ENCODE assay signal across 29 mouse cellular contexts in genomic region chr6:125062511-125062910, GRCm38 (mm10). TPM values are rescaled to one million over a fixed set of nuclear protein-coding genes. Genes with fewer than 3 reads are reported as not detected.
DNase-seq lines count a peak whose midpoint lies in the region; ATAC-seq lines count a peak whose summit lies in the region.
"Had no signal": no experiment of that assay in that cellular context is flagged by ENCODE, and none has a peak within 500 bp of the region (broad histone marks: within the 10 kb centered on the region; RNA-seq: fewer than 3 reads in every experiment).

No protein-coding gene starts in this region.

- intact Hi-C loops in left cerebral cortex, postnatal 4 days (cut with DNase I): no loop called here

- 0 out of 2 replicates have a peak overlapping the region, but pooled peaks have one; percentile 9 for H3K27ac ChIP-seq in limb, embryonic 10.5 days
- H3K27ac ChIP-seq in liver, embryonic 13.5 days: no peak overlapping the region; the same call in 1 of the 2 replicates
- H3K27ac ChIP-seq: embryonic facial prominence, embryonic 10.5 days; embryonic facial prominence, embryonic 15.5 days; forebrain, embryonic 12.5 days; hindbrain, embryonic 12.5 days; midbrain, embryonic 13.5 days; neural tube, embryonic 13.5 days had no signal

- no peaks in the 10 kb centered on the region for H3K36me3 ChIP-seq in limb, embryonic 10.5 days
- H3K36me3 ChIP-seq in liver, embryonic 13.5 days: no peaks in the 10 kb centered on the region
- H3K36me3 ChIP-seq: embryonic facial prominence, embryonic 15.5 days; forebrain, embryonic 12.5 days; midbrain, embryonic 13.5 days had no signal

- no peaks in the 10 kb centered on the region for H3K9me3 ChIP-seq in limb, embryonic 10.5 days (replicated peaks)
- H3K9me3 ChIP-seq in liver, embryonic 13.5 days (replicated peaks): no peaks in the 10 kb centered on the region
- H3K9me3 ChIP-seq: embryonic facial prominence, embryonic 10.5 days; embryonic facial prominence, embryonic 15.5 days; forebrain, embryonic 12.5 days; hindbrain, embryonic 12.5 days; midbrain, embryonic 13.5 days; neural tube, embryonic 13.5 days had no signal

- DNase-seq in left cerebral cortex, postnatal 4 days: peak; percentile 48
- no peak for DNase-seq in left cerebral cortex, adult 11 months (ENCODE audit: low spot score)
- no peak for DNase-seq in limb, embryonic 10.5 days (ENCODE audit: low spot score)
- peak; percentile 28 for DNase-seq in liver, embryonic 13.5 days
- DNase-seq in layer of hippocampus, postnatal 10 days (ENCODE audit: low spot score in 2 of 2): no peak
- DNase-seq in ovary, postnatal 36 days (ENCODE audit: low spot score): no peak
- DNase-seq: adrenal gland, adult 2 months; adrenal gland, postnatal 36 days; cerebellum, adult 18-20 months; cerebellum, postnatal 25 days; forebrain, postnatal 0 days; kidney, adult 9 months; kidney, postnatal 14 days; lung, postnatal 36 days; thymus, adult 2 months had no signal

- ATAC-seq in liver, embryonic 13.5 days (ENCODE audit: low read depth): peak; percentile 76
- peak; percentile 47; the same call in 1 of the 2 replicates for ATAC-seq in megakaryocyte-erythroid progenitor cell, adult 5-6 weeks (replicated peaks; ENCODE audit: low FRiP score, low TSS enrichment, poor library complexity, severe bottlenecking)
- ATAC-seq: activated CD4-positive, CD25-positive, alpha-beta regulatory T cell, adult 4 months; CD4-positive, CD25-positive, alpha-beta regulatory T cell, adult 4 months; forebrain, postnatal 0 days; intestine, postnatal 0 days; midbrain, embryonic 13.5 days had no signal

- peaks cover 13% of the 10 kb centered on the region for H3K4me1 ChIP-seq in limb, embryonic 10.5 days
- H3K4me1 ChIP-seq in liver, embryonic 13.5 days (replicated peaks): peaks cover 60% of the 10 kb centered on the region
- H3K4me1 ChIP-seq: embryonic facial prominence, embryonic 15.5 days had no signal

- H3K27me3 ChIP-seq in limb, embryonic 10.5 days (ENCODE audit: low read depth, poor library complexity, severe bottlenecking): no peaks in the 10 kb centered on the region
- H3K27me3 ChIP-seq in liver, embryonic 13.5 days: peaks cover 3% of the 10 kb centered on the region; the same call in 1 of the 2 replicates
- H3K27me3 ChIP-seq: embryonic facial prominence, embryonic 15.5 days; hindbrain, embryonic 12.5 days; midbrain, embryonic 13.5 days; neural tube, embryonic 13.5 days had no signal

- 86% methylated on average over 5 of the region's 5 CpGs for WGBS in limb, embryonic 10.5 days
- 53% methylated on average over 5 of the region's 5 CpGs for WGBS in liver, embryonic 13.5 days (ENCODE audit: insufficient replicate concordance)

- H3K4me2 ChIP-seq in liver, embryonic 13.5 days: peak overlapping the region; percentile 4; the same call in 1 of the 2 replicates
- H3K4me2 ChIP-seq: embryonic facial prominence, embryonic 15.5 days; forebrain, embryonic 12.5 days; hindbrain, embryonic 12.5 days; midbrain, embryonic 13.5 days; neural tube, embryonic 13.5 days had no signal

- peak overlapping the region; percentile 4; the same call in 1 of the 2 replicates for H3K9ac ChIP-seq in liver, embryonic 13.5 days
- H3K9ac ChIP-seq: embryonic facial prominence, embryonic 15.5 days; forebrain, embryonic 12.5 days; forebrain, postnatal 0 days; hindbrain, embryonic 12.5 days; midbrain, embryonic 13.5 days; neural tube, embryonic 13.5 days had no signal

- no peak overlapping the region for H3K4me3 ChIP-seq in limb, embryonic 10.5 days
- no peak overlapping the region for H3K4me3 ChIP-seq in liver, embryonic 13.5 days (replicated peaks)
- H3K4me3 ChIP-seq: embryonic facial prominence, embryonic 10.5 days; embryonic facial prominence, embryonic 15.5 days; forebrain, embryonic 12.5 days; hindbrain, embryonic 12.5 days; megakaryocyte, embryonic 14.5 days; midbrain, embryonic 13.5 days; neural tube, embryonic 13.5 days had no signal

RNA-seq across cellular contexts. Expression of gene Lpar5, which starts 5.2 kb away (rescaled TPM):
- total RNA-seq in left cerebral cortex, postnatal 4 days (2021): 1 to 10 TPM; 1.3 TPM
- 0.14 and 0.18 TPM in 2 replicates for polyA plus RNA-seq in limb, embryonic 10.5 days (2016; fragmentation: Nextera tagmentation; extraction: Ambion mirVana)
- 1.6 and 2.1 TPM in 2 replicates for polyA plus RNA-seq in liver, embryonic 13.5 days (2015; fragmentation: Nextera tagmentation; extraction: Ambion mirVana)
- not detected in 2 replicates for total RNA-seq in megakaryocyte-erythroid progenitor cell, adult 5-6 weeks (2014; fragmentation: Nextera tagmentation)
- total RNA-seq in megakaryocyte-erythroid progenitor cell, adult 5-6 weeks (2017): 4.3 TPM in 1 of 2 replicates, not detected in the other
- 1 to 10 TPM; 1.1 to 1.4 TPM for total RNA-seq in layer of hippocampus, postnatal 10 days (2021)
- total RNA-seq: heart, postnatal 25 days; liver, adult 2 months had no signal
- polyA plus RNA-seq: heart, embryonic 14.5 days had no signal

RNA-seq across cellular contexts. Expression of gene Acrbp, which starts 13.0 kb away (rescaled TPM):
- total RNA-seq in left cerebral cortex, postnatal 4 days (2021): 10 to 100 TPM; 11.7 to 13.0 TPM
- polyA plus RNA-seq in limb, embryonic 10.5 days (2016; fragmentation: Nextera tagmentation; extraction: Ambion mirVana): 10.1 and 13.0 TPM in 2 replicates
- 1.6 and 2.2 TPM in 2 replicates for polyA plus RNA-seq in liver, embryonic 13.5 days (2015; fragmentation: Nextera tagmentation; extraction: Ambion mirVana)
- total RNA-seq in megakaryocyte-erythroid progenitor cell, adult 5-6 weeks (2014; fragmentation: Nextera tagmentation): 8.6 and 16.5 TPM in 2 replicates
- total RNA-seq in megakaryocyte-erythroid progenitor cell, adult 5-6 weeks (2017): 0.95 and 8.6 TPM in 2 replicates
- 1 to 10 TPM; 7.0 to 9.2 TPM for total RNA-seq in layer of hippocampus, postnatal 10 days (2021)

RNA-seq across cellular contexts. Expression of gene Ing4, which starts 23.0 kb away (rescaled TPM):
- total RNA-seq in left cerebral cortex, postnatal 4 days (2021): 10 to 100 TPM; 67.4 to 72.0 TPM
- 121 and 145 TPM in 2 replicates for polyA plus RNA-seq in limb, embryonic 10.5 days (2016; fragmentation: Nextera tagmentation; extraction: Ambion mirVana)
- polyA plus RNA-seq in liver, embryonic 13.5 days (2015; fragmentation: Nextera tagmentation; extraction: Ambion mirVana): 28.6 and 31.8 TPM in 2 replicates
- 23.6 and 45.9 TPM in 2 replicates for total RNA-seq in megakaryocyte-erythroid progenitor cell, adult 5-6 weeks (2014; fragmentation: Nextera tagmentation)
- 43.0 and 51.1 TPM in 2 replicates for total RNA-seq in megakaryocyte-erythroid progenitor cell, adult 5-6 weeks (2017)
- total RNA-seq in layer of hippocampus, postnatal 10 days (2021): 10 to 100 TPM; 57.4 to 62.4 TPM

RNA-seq across cellular contexts. Expression of gene Chd4, which starts 33.3 kb away (rescaled TPM):
- 100 to 1,000 TPM; 173 to 175 TPM for total RNA-seq in left cerebral cortex, postnatal 4 days (2021)
- polyA plus RNA-seq in limb, embryonic 10.5 days (2016; fragmentation: Nextera tagmentation; extraction: Ambion mirVana): 104 and 109 TPM in 2 replicates
- 29.2 and 30.0 TPM in 2 replicates for polyA plus RNA-seq in liver, embryonic 13.5 days (2015; fragmentation: Nextera tagmentation; extraction: Ambion mirVana)
- 153 and 188 TPM in 2 replicates for total RNA-seq in megakaryocyte-erythroid progenitor cell, adult 5-6 weeks (2014; fragmentation: Nextera tagmentation)
- total RNA-seq in megakaryocyte-erythroid progenitor cell, adult 5-6 weeks (2017): 438 and 492 TPM in 2 replicates
- total RNA-seq in layer of hippocampus, postnatal 10 days (2021): 100 to 1,000 TPM; 176 to 195 TPM

RNA-seq across cellular contexts. Expression of gene Zfp384, which starts 53.6 kb away (rescaled TPM):
- 10 to 100 TPM; 51.8 to 56.1 TPM for total RNA-seq in left cerebral cortex, postnatal 4 days (2021)
- polyA plus RNA-seq in limb, embryonic 10.5 days (2016; fragmentation: Nextera tagmentation; extraction: Ambion mirVana): 12.8 and 15.2 TPM in 2 replicates
- polyA plus RNA-seq in liver, embryonic 13.5 days (2015; fragmentation: Nextera tagmentation; extraction: Ambion mirVana): 3.6 and 3.8 TPM in 2 replicates
- total RNA-seq in megakaryocyte-erythroid progenitor cell, adult 5-6 weeks (2014; fragmentation: Nextera tagmentation): 67.0 and 86.8 TPM in 2 replicates
- 18.5 and 18.6 TPM in 2 replicates for total RNA-seq in megakaryocyte-erythroid progenitor cell, adult 5-6 weeks (2017)
- 10 to 100 TPM; 44.4 to 45.2 TPM for total RNA-seq in layer of hippocampus, postnatal 10 days (2021)

Comparison
In these comparisons a context has a peak if more than half of its experiments do, and no peak if none do; other contexts are left out.
1. DNase-seq: peak in left cerebral cortex, postnatal 4 days (single experiment) and liver, embryonic 13.5 days (single experiment); none in left cerebral cortex, adult 11 months (single experiment), limb, embryonic 10.5 days (single experiment), layer of hippocampus, postnatal 10 days (0 of 2) and ovary, postnatal 36 days (single experiment).